Mouse (Mus musculus) forebrain, embryonic 12.5 days (tissue): Measurements from ENCODE around the gene Ccdc62. TPM values are rescaled to one million over a fixed set of nuclear protein-coding genes. Genes with fewer than 3 reads are reported as not detected.

ENCODE experiments used
- microRNA-seq: library from miRNA; unstranded; fragments of <30 nt; microRNA quantifications from one replicate; pipeline ENCODE4, GENCODE M21; 2017
- polyA plus RNA-seq: library from polyadenylated mRNA; unstranded; fragments of >200 nt; fragmentation: Nextera tagmentation; extraction: Ambion mirVana; gene quantifications from 2 replicates; pipeline ENCODE4 v1.2.1, GENCODE M21; 2016

Gene Ccdc62
- polyA plus RNA-seq, 1 experiment from 2014 or later = 5.6 TPM

Small RNA genes lying within 50 kb of the gene (microRNA-seq; reads per million reads assigned to microRNA genes)
- 0.73 reads per million for gene Mir7032

Other genes starting within 250 kb of the Ccdc62 start
- gene Clip1, start 246.1 kb upstream of the Ccdc62 start, polyA plus RNA-seq = 72.0 and 72.7 TPM in 2 replicates
- gene Zcchc8, start 209.6 kb upstream of the Ccdc62 start, polyA plus RNA-seq = 103 and 109 TPM in 2 replicates
- gene Rsrc2, start 181.3 kb upstream of the Ccdc62 start, polyA plus RNA-seq = 166 and 179 TPM in 2 replicates
- 49.4 and 51.8 TPM in 2 replicates for gene Kntc1, start 181.0 kb upstream of the Ccdc62 start, polyA plus RNA-seq
- not detected in 2 replicates for gene Hcar2, start 65.2 kb upstream of the Ccdc62 start, polyA plus RNA-seq
- gene Hcar1, start 50.7 kb upstream of the Ccdc62 start, polyA plus RNA-seq = 0.09 and 0.17 TPM in 2 replicates
- gene Denr, start 23.5 kb upstream of the Ccdc62 start, polyA plus RNA-seq = 161 and 171 TPM in 2 replicates
- gene Gm43518, start 3.3 kb upstream of the Ccdc62 start, polyA plus RNA-seq = 1.4 and 3.4 TPM in 2 replicates
- gene Hip1r, start 42.9 kb downstream of the Ccdc62 start, polyA plus RNA-seq = 16.0 and 17.9 TPM in 2 replicates
- gene Vps37b, start 101.6 kb downstream of the Ccdc62 start, polyA plus RNA-seq = 70.5 and 73.4 TPM in 2 replicates
- 2.9 and 3.3 TPM in 2 replicates for gene Abcb9, start 165.1 kb downstream of the Ccdc62 start, polyA plus RNA-seq
- 17.7 and 19.1 TPM in 2 replicates for gene Ogfod2, start 181.6 kb downstream of the Ccdc62 start, polyA plus RNA-seq
- gene Arl6ip4, start 185.4 kb downstream of the Ccdc62 start, polyA plus RNA-seq = 92.7 and 97.1 TPM in 2 replicates